Mouse (Mus musculus): ENCODE data around the gene Thumpd1.
"Not testable (repeated sequence)": the region's sequence is repeated elsewhere in the genome, so short reads cannot be mapped to it uniquely, and the experiment has no call there.

The Thumpd1 gene

GRCm38 (mm10) chr7:119720253-119720946 is at the start of gene Thumpd1:
Thumpd1 (minus strand) TSS chr7:119720798.
- peak; percentile 87 to 94 for DNase-seq (ENCODE audit: low spot score in 2 of 2)

GRCm38 (mm10) chr7:119769895-119770294 is 49.3 kb upstream of the Thumpd1 start:
- no peak for DNase-seq (ENCODE audit: low spot score in 2 of 2)

DNA sequence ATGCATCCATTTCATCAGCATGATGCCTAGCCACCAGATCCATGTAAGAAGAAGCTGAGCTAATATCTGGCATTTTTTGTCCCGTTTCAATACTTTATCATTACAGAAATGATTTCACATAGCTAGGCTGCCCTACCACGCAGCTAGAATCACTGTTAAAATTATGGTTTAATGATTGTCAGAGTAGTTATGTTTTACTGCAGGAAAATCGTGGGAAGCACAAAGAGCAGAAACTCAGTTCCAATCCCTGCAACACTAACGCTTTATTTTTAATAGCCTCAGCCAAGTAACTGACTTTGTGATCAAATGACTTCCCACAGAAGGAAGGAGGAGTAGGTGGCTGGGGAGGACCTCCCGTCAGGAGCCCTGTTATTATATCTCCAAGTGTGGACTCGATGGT is 46.4 kb upstream of the Thumpd1 start:
- DNase-seq (ENCODE audit: low spot score in 2 of 2), result no peak

GRCm38 (mm10) chr7:119764377-119764776 is 43.8 kb upstream of the Thumpd1 start:
- DNase-seq (ENCODE audit: low spot score in 2 of 2), result no peak

- no peak for DNase-seq (ENCODE audit: low spot score in 2 of 2)
These were observed 41.6 kb upstream of the Thumpd1 start for GRCm38 (mm10) chr7:119762166-119762697.

DNA sequence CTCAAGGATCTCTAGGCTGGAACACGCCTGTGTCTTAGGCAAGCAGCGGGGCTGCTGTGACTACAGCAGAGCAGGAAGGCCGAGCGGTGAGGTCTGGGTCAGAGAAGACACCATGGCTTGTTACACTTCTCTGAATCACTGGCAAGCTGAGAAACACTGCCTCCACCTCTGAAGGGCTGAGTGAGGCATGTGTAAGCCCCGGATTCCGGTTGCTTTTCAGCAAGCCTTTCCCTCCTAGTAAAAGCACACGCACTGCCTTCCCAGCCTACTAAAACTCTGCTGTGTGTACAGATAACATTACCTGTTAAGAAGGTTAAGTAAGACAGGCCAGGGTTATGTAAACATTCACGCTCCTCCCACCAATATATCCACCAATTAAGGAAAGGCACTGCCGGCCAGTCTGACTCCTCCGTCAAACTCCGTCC is 39.9 kb upstream of the Thumpd1 start, which contains the start of gene Acsm3:
Acsm3 (plus strand) TSS at position 397 of the 425 bp plus-strand sequence.
- no peak for DNase-seq (ENCODE audit: low spot score in 2 of 2)

GRCm38 (mm10) chr7:119753696-119754095 is 33.1 kb upstream of the Thumpd1 start:
- DNase-seq (ENCODE audit: low spot score in 2 of 2), result no peak

DNA sequence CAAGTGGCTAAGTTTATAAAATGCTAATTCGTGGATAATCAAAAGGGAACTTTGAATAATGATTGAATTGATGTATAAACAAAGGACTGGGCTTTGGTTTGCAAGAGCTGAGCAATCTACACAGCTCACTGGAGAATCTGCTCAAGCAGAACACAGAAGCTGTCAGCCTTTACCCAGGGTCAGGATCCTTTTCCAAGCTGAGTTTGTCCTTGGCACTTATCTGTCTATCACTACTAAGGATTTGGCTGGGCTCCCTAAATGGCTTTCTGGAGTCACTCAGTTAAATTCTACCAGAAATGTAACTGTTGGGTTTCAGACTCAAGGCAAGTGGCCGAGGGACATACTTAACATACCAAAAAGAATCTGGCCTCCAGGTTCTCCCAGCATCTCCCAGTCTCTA is 29.3 kb upstream of the Thumpd1 start:
- DNase-seq (ENCODE audit: low spot score in 2 of 2), result no peak

GRCm38 (mm10) chr7:119748761-119749160 is 28.2 kb upstream of the Thumpd1 start:
- no peak for DNase-seq (ENCODE audit: low spot score in 2 of 2)

DNA sequence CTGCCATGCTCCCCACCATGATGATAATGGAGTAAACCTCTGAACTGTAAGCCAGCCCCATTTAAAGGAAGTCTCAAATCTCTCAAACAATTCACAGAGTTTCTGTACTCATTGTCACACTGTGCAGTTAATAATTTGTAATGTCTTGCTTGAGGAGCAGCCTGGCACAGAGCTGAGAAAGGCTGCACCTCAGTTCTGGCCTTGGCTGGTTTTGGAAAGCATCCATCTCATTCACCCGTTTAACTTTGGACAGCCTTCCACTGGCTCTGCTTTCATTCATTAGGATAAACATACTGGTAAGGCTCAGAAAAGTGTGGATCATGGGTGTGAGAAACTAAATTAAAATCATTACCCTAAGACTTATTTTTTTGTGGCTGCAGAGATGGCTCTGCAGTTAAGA is 25.3 kb upstream of the Thumpd1 start:
- no peak for DNase-seq (ENCODE audit: low spot score in 2 of 2)

DNA sequence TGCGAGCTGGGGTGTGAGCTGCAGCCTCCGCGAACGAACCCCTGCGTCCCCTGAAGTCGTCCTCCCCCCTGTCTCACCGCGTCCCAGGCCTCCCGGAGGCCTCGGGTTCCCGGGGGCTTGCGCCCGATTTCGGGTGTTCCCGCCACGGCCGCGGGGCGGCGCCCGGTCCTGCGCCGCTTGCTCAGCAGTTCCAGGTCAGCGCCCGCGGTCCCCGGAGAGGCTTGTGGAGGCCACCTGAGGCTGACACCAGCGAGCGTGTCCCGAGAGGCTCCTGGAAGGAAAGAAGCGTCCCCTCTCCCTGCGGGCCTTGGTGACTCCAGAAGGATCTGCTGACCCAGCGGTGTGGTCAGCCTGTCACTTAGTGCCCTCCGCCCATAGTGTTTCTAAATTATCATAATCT is 23.7 kb upstream of the Thumpd1 start:
- DNase-seq (ENCODE audit: low spot score in 2 of 2), result no peak

DNA sequence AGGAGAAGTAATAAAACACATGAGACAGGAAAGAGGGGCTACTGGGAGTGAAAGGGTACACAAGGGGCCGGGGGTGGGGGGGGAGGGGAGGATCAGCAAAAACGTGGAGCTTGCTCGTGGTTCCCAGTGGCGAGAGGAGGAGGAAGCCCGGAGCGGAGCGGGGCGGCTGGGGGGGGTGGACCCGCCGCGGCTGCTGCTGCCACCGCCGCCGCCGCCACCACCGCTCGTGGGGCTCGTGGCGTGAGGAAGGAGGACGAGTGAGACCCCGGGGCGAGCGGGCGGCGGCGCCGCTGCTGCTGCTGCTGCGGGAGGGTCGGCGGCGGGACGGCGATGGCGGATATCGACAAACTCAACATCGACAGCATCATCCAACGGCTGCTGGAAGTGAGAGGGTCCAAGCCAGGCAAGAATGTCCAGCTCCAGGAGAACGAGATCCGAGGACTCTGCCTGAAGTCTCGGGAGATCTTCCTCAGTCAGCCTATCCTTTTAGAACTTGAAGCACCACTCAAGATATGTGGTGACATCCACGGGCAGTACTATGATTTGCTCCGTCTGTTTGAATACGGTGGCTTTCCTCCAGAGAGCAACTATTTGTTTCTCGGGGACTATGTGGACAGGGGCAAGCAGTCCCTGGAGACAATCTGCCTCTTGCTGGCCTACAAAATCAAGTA is 19.3 kb upstream of the Thumpd1 start:
- DNase-seq (ENCODE audit: low spot score in 2 of 2), result not testable (repeated sequence)

DNA sequence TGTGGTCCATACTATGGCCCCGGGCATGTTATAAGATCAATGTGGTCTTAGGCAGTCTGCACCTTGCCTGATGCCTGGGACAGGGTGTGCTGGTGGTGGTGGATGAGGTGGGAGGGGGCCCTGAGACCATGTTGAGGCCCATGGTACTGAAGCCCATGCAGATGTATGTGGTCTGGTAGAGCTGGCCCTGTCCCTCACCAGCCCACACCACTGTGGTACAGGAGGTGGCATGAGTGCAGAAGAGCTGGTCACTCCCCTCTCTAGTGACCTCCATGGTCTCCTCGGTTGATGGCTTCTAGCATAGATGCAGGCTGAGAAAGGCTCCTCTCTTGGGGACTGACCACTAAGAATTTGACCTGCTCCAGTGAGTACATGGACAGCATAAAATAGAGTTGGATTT is 18.3 kb upstream of the Thumpd1 start:
- DNase-seq (ENCODE audit: low spot score in 2 of 2), result no peak

- DNase-seq (ENCODE audit: low spot score in 2 of 2), result not testable (repeated sequence)
These were observed 10.7 kb upstream of the Thumpd1 start for GRCm38 (mm10) chr7:119731262-119731661.

GRCm38 (mm10) chr7:119727621-119728020 is 7.0 kb upstream of the Thumpd1 start:
- DNase-seq (ENCODE audit: low spot score in 2 of 2), result no peak

DNA sequence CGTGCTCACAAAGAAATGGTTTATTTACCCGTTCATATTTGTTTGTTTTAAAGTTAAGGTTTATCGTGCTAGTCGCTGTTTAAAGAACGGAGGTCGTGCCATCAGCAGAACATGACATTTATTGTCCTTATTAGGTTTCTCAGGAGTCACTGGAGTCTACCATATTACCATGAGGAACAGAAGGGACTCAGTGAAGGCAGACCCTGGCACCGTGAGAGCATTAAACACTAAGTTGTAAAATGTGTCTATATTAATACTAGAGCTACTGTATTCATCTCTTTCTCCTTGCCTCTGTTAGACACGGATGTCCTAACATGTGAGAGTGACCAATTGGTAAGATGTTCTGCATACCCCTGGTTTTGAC is 331 bp upstream of the Thumpd1 start:
- no peak for DNase-seq (ENCODE audit: low spot score in 2 of 2)

DNA sequence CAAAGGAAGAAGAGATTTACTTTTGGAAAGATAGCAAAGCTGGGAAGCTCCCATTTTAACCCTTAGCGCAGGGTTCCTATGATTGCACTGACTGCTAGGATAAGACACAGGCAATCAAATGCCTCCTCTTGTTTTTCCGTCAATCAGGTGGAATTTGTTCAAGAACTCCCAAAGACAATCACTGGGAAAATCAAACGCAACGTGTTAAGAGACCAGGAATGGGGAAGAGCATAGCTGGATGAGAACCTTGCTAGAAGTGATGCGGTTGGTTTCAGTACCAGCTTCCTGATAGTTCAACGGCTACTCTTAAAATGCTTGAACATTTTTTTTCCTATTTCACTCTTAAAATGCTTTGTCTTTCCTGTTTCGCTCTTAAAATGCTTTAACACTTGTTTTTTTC is 6.5 kb downstream of the Thumpd1 start:
- DNase-seq (ENCODE audit: low spot score in 2 of 2), result no peak

DNA sequence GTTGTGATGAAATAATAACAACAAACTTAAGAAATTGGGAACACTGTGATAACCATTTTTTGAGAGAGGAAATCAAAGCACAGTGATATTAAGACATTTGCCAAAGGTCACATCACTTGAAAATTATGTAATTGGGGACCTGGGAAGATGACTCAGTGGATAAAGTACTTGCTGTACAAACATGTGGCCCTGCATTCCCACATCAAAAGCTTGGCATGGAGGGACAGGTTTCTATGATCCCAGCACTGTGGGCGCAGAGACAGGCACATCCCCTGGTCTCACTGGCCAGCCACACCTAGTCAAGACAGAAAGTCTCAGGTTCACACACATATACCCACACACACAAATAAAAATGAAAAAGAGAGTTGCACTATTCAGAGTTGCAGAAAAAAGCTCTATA is 25.7 kb downstream of the Thumpd1 start:
- DNase-seq (ENCODE audit: low spot score in 2 of 2), result no peak

DNA sequence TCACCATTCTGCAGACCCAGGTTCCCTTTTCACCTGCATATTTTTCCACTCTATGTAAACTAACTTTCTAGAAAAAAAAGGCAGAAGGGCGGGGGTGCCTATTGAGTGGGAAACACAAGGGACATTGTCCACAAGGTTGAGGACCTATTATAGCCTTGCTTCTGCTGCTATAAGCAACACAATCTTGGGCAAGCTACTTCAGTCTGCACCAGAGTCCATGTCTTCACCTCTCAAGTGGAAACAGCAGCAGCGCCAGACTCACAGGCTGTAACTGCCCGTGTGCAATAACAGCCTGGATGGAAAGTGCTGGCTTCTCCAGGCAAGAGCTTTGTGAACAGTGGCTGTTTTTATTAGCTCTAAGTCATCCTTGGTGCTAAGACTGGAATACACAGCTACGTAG is 28.3 kb downstream of the Thumpd1 start:
- no peak for DNase-seq (ENCODE audit: low spot score in 2 of 2)

- DNase-seq (ENCODE audit: low spot score in 2 of 2), result no peak
These were observed 30.9 kb downstream of the Thumpd1 start, which contains the start of gene Acsm4 for GRCm38 (mm10) chr7:119689726-119690125. Acsm4 (plus strand) TSS chr7:119690026.

DNA sequence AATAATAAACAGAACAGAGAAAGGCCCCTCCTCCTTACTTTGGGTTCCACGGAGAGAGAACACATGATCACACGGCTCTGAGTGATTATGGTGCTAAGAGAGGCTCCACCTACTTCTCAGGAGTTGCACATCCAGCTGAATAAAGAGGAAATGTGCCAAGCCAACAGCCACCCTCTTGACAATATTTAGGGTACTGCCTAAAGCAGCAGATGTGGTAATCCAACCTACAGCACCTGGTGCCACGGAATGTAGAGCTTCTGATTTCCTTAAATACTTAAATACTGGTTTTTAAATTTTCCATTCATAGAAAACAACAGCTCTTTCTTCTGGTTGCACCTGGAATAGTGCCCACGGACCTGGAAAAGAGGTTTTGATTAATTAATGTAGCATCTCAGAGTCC is 37.9 kb downstream of the Thumpd1 start:
- no peak for DNase-seq (ENCODE audit: low spot score in 2 of 2)

DNA sequence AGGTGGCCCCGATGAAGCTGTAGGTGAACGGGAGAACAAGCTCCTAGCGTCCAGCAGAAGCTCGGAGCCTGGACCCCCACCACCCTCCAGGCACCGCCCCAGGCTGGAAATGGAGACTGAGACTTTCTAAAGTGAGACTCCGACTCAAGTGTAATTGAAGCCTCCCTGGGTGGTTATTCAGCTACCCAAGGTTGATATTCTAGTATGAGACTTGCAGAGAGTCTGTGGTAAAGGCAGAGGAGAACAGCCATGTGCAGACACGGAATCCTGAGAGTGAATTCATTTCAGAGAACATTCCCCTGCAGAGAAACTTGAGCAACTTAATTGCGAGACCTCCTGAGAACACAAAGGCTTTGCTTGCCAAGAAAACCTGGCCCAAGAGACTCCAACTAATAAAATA is 40.5 kb downstream of the Thumpd1 start:
- DNase-seq (ENCODE audit: low spot score in 2 of 2), result no peak

DNA sequence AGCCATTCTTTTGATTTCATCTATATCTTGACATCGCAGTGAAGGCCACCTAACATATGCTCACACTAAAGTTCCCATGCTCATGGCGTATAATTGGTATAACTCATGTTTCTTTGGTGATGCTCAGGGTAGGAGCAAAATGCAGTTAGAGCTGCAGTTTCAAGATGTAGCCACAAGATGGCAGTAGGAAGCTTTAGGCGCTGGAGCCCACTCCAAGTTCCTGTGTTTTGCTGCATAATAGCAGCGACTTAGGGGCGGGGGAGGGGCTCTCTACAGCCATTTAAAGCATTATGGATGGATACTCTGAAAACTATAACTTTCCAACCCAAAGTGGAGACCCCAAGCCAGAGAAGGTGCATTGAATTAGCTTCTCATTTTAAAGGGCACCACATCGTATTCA is 47.1 kb downstream of the Thumpd1 start:
- peak in 1 of 2 experiments; percentile 19 for DNase-seq (ENCODE audit: low spot score in 2 of 2)
